Mouse (Mus musculus) liver, postnatal 0 days (tissue): ENCODE results near the gene Krtcap2.

ENCODE experiments used
- CTCF ChIP-seq: sonication (generic); IDR thresholded peaks from 2 replicates; pipeline ENCODE4 v1.5.1; 2016; ENCODE audit warnings: antibody characterized with exemption, low read depth
- EP300 ChIP-seq: IDR thresholded peaks from 2 replicates; pipeline ENCODE4 v1.6.1; 2016; ENCODE audit warnings: antibody characterized with exemption, low read depth, mild to moderate bottlenecking

DNA sequence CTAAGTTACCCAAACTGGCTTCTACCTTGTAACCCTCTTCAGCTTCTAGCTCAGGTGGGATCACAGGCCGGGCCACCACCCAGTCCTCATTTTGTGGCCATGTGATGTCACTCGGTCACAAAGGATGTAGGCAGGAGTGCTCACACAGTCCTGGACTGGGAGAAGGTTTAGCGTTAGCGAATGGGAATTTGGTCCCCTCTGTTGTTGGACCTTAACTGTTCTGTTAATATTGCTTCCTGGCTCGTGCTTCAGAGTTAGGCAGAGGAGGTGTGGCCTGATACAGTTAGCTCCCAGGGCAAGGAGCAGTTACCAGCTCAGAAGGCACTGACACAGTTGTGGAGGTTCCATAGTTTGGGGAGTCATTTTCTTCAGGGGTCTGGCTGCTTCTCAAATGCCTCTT, 48.4 kb downstream of the Krtcap2 start:
- TF ChIP-seq EP300: no peak
- TF ChIP-seq CTCF: no peak
